Mouse (Mus musculus) liver, embryonic 13.5 days (tissue): ENCODE measurements around the gene Rpf2. TPM values are rescaled to one million over a fixed set of nuclear protein-coding genes. Genes with fewer than 3 reads are reported as not detected.

Experiments used
- ATAC-seq: fragments of 200-750 bp; cut with Nextera tagmentation; 2 replicates; pipeline ENCODE4 v1.8.0; 2017; ENCODE audit warnings: low read depth, mild to moderate bottlenecking, moderate number of reproducible peaks, moderate library complexity
- DNase-seq: peaks from one replicate; pipeline ENCODE4 v3.0.0; 2022
- H3K27ac ChIP-seq: fragments of 300-500 bp; sonication (generic); 2 replicates; pipeline ENCODE4 v1.5.1; 2015; ENCODE audit warnings: moderate library complexity, mild to moderate bottlenecking, inconsistent platforms
- H3K27me3 ChIP-seq: fragments of 300-500 bp; sonication (generic); 2 replicates; pipeline ENCODE4 v1.6.1; 2015; ENCODE audit warnings: mild to moderate bottlenecking, inconsistent platforms
- H3K36me3 ChIP-seq: fragments of 300-500 bp; sonication (generic); 2 replicates; pipeline ENCODE4 v1.6.1; 2015; ENCODE audit warnings: mild to moderate bottlenecking, inconsistent platforms
- H3K4me1 ChIP-seq: fragments of 300-500 bp; sonication (generic); replicated peaks from 2 replicates; pipeline ENCODE4 v1.6.1; 2015; ENCODE audit warnings: inconsistent platforms
- H3K4me2 ChIP-seq: fragments of 300-500 bp; sonication (generic); 2 replicates; pipeline ENCODE4 v1.6.1; 2015; ENCODE audit warnings: inconsistent platforms, mild to moderate bottlenecking, moderate library complexity
- H3K4me3 ChIP-seq: fragments of 300-500 bp; sonication (generic); replicated peaks from 2 replicates; pipeline ENCODE4 v1.5.1; 2015; ENCODE audit warnings: mild to moderate bottlenecking, inconsistent platforms
- H3K9ac ChIP-seq: fragments of 300-500 bp; sonication (generic); 2 replicates; pipeline ENCODE4 v1.6.1; 2015; ENCODE audit warnings: mild to moderate bottlenecking, inconsistent platforms
- H3K9me3 ChIP-seq: fragments of 300-500 bp; sonication (generic); replicated peaks from 2 replicates; pipeline ENCODE4 v1.6.1; 2016; ENCODE audit warnings: inconsistent platforms
- WGBS: fragments of 180-500 bp; shearing (Covaris S2); methylation state at CpG from one replicate; pipeline ENCODE4 v1.1.7; 2015; ENCODE audit not compliant: insufficient replicate concordance; 5-methylcytosine and 5-hydroxymethylcytosine counted together
- polyA plus RNA-seq: library from polyadenylated mRNA; unstranded; fragments of >200 nt; fragmentation: Nextera tagmentation; extraction: Ambion mirVana; gene quantifications from 2 replicates; pipeline ENCODE4 v1.2.1, GENCODE M21; 2015

Gene Rpf2
- polyA plus RNA-seq, 1 experiment from 2014 or later: 61.4 TPM

DNA sequence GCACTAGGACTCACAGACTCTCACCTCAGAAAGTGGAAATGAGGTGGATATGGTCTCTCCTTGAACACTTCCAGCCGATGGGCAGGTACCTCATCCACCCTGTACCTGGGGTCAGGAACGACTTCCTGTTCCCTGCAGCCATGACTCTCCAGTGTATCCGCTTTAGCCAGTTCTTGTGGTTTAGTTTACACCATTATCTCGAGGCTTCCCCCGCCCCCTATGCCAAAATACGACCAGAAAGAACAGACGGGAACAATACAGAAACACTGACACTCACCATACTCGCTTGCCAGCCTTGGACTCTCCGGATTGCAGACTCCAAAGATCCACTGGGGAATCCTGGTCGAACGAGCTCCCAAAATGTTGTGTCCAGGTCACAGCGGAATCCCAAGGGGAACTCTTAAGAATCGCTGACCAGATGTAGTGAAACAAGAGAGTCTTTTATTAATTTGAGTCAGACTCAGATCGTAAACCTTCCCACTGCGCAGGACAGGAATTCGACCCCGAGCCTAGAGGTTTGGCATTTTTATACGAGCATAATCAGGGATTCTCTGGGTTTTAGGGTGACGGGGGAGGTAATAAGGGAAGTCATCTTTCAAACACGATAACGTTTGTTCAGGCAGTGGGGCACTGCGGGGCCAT, 55.4 kb downstream of the Rpf2 start:
- peak overlapping the region; percentile 65 for H3K4me2 ChIP-seq
- peaks cover 47% of the 10 kb centered on the region for H3K4me1 ChIP-seq
- DNase-seq (no peak), ATAC-seq (no peak)
- no peaks in the 10 kb centered on the region for H3K9me3 ChIP-seq
- peak overlapping the region; percentile 52 for H3K9ac ChIP-seq
- peak overlapping the region; percentile 40 for H3K4me3 ChIP-seq
- H3K36me3 ChIP-seq: no peaks in the 10 kb centered on the region
- peaks cover 28% of the 10 kb centered on the region for H3K27me3 ChIP-seq
- no peak overlapping the region for H3K27ac ChIP-seq
- WGBS: 17% methylated on average over 22 of the region's 22 CpGs

DNA sequence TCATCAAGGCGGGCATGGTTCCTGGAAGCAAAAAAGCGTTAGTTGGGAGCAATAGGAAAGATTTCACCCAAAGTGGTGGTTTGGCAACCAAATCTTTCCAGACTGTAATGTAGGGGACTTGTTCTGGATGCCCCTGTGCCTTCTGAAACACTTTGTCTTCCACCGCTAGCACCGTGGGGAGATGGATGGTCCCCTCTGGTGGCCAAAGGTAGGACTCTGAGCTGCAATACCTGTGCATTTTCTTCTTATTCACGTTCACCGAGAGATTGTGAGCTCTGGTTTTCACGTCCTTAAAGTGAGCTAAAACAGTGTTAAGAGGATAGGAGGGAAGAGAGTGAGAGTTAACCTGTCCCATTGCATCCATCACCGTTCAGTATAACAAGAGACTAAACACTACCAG, 56.0 kb downstream of the Rpf2 start:
- no peak for ATAC-seq
- 0 out of 2 replicates have a peak overlapping the region, but pooled peaks have one; percentile 52 for H3K9ac ChIP-seq
- H3K4me2 ChIP-seq: peak overlapping the region; percentile 65
- H3K27ac ChIP-seq: no peak overlapping the region
- H3K4me3 ChIP-seq: peak overlapping the region; percentile 40
- peaks cover 28% of the 10 kb centered on the region for H3K27me3 ChIP-seq
- no peaks in the 10 kb centered on the region for H3K9me3 ChIP-seq
- peaks cover 43% of the 10 kb centered on the region for H3K4me1 ChIP-seq
- DNase-seq: no peak
- WGBS: 43% methylated on average over 8 of the region's 8 CpGs
- no peaks in the 10 kb centered on the region for H3K36me3 ChIP-seq

DNA sequence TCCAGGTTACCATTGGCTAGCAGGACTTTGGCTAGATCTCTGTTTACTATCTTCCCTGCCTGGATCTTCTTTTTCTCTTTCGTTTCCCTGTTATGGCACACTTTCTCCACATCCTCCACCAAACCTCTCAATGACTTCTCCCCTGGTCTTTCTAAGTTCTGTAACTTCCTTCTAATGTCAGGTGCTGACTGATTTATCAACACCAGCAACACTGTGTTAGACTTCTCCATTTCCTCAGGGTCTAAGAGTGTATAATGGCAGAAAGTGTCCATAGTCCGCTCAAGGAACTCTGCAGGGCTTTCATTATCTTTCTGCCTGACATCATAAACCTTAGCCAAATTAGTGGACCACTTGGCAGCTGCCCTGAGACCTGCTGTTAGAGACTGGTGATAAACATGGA, 57.1 kb downstream of the Rpf2 start:
- Histone ChIP-seq H3K4me3 (no peak overlapping the region), H3K27ac (no peak overlapping the region), H3K27me3 (peaks cover 31% of the 10 kb centered on the region), H3K9ac (no peak overlapping the region), H3K9me3 (no peaks in the 10 kb centered on the region), H3K36me3 (no peaks in the 10 kb centered on the region), H3K4me2 (no peak overlapping the region), H3K4me1 (peaks cover 42% of the 10 kb centered on the region)
- DNase-seq (no peak), ATAC-seq (no peak)
- WGBS: 40% methylated on average over 2 of the region's 2 CpGs

DNA sequence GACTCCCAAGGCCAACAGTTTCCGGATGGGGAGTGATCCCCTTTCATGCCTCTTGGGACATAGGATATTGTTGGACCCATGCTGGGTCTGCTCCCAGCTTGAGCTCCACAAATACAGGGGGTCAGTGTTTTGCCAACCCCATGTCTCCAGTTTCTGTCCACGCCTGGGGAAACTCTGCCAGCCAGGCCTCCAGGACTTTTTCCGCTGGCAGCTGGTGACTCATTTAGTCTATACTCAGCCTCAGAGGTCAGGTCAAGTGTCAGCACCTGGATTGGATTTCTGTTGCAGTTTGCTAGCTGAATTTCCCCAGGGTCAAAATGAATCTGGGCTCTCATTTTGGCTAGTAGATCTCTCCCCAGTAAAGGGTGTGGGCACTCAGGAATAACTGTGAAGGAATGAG, 58.0 kb downstream of the Rpf2 start:
- Histone ChIP-seq H3K9me3 (no peaks in the 10 kb centered on the region), H3K4me2 (no peak overlapping the region), H3K4me3 (no peak overlapping the region), H3K9ac (no peak overlapping the region), H3K36me3 (no peaks in the 10 kb centered on the region), H3K4me1 (peaks cover 42% of the 10 kb centered on the region), H3K27ac (no peak overlapping the region), H3K27me3 (peaks cover 36% of the 10 kb centered on the region)
- 57% methylated on average over 3 of the region's 3 CpGs for WGBS
- ATAC-seq (no peak), DNase-seq (no peak)

DNA sequence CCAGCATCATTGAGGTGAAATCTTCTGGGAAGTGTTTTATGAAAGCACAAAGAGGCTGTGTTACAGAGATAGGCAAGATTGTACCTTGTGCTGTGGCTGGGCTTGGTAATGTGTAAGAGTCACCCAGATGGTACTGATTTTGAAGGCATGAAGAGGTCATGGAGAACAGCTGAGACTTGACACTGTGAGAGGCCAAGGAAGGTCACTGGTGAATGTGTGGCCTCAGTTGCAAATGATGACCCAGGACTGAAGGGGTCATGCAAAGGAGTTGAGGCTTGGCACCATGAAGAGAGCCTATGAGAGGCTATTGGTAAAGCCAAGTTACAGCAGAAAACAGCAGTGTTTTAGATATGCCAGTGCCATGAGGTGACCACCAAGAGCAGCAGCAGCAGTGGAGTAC, 60.9 kb downstream of the Rpf2 start:
- ATAC-seq: no peak

DNA sequence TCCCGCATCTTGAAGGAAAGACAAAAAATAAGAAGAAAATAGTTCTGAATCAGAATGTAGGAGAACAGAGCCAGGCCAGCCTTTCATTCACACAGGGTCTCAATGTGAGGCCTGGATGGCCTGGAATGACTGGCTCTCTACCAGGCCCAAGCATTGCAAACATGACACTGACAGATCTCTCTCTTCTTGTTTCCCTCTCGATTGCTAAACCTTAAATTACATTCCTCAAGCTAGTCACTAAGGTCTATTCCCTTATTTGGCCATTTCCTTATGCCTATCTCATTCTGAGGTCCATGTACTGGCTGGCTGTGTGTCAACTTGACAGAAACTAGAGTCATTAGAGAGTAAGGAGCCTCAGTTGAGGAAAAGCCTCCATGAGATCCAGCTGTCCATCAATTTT, 66.8 kb downstream of the Rpf2 start:
- no peak overlapping the region for H3K4me3 ChIP-seq
- no peak for ATAC-seq
- H3K9ac ChIP-seq: no peak overlapping the region
- no peaks in the 10 kb centered on the region for H3K9me3 ChIP-seq
- WGBS: 66% methylated on average over 2 of the region's 2 CpGs
- no peak overlapping the region for H3K27ac ChIP-seq
- H3K27me3 ChIP-seq: peaks cover 13% of the 10 kb centered on the region
- peaks cover 10% of the 10 kb centered on the region for H3K4me1 ChIP-seq
- no peak for DNase-seq
- H3K4me2 ChIP-seq: no peak overlapping the region
- H3K36me3 ChIP-seq: no peaks in the 10 kb centered on the region

More for the DNA sequence above, 60.9 kb downstream of the Rpf2 start:
- H3K27ac ChIP-seq: no peak overlapping the region
- peaks cover 19% of the 10 kb centered on the region for H3K4me1 ChIP-seq
- no peak overlapping the region for H3K4me3 ChIP-seq
- H3K9ac ChIP-seq: no peak overlapping the region
- no peaks in the 10 kb centered on the region for H3K36me3 ChIP-seq
- H3K9me3 ChIP-seq: no peaks in the 10 kb centered on the region
- DNase-seq: no peak
- peaks cover 33% of the 10 kb centered on the region for H3K27me3 ChIP-seq
- H3K4me2 ChIP-seq: no peak overlapping the region

DNA sequence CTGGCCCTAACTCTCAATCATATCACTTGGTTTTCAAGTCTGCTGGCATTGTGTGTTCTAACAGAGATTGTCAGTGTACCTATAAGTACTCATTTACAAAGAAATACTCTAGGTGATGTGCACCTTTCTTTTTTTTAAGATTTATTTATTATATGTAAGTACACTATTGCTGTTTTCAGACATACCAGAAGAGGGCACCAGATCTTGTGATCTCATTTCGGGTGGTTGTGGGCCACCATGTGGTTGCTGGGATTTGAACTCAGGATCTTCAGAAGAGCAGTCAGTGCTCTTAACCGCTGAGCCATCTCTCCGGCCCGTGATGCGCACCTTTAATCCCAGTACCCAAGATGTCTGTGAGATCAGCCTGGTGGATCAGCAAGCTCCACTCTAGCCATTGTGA, 67.7 kb downstream of the Rpf2 start:
- no peak for ATAC-seq
- 84% methylated on average over 5 of the region's 5 CpGs for WGBS

DNA sequence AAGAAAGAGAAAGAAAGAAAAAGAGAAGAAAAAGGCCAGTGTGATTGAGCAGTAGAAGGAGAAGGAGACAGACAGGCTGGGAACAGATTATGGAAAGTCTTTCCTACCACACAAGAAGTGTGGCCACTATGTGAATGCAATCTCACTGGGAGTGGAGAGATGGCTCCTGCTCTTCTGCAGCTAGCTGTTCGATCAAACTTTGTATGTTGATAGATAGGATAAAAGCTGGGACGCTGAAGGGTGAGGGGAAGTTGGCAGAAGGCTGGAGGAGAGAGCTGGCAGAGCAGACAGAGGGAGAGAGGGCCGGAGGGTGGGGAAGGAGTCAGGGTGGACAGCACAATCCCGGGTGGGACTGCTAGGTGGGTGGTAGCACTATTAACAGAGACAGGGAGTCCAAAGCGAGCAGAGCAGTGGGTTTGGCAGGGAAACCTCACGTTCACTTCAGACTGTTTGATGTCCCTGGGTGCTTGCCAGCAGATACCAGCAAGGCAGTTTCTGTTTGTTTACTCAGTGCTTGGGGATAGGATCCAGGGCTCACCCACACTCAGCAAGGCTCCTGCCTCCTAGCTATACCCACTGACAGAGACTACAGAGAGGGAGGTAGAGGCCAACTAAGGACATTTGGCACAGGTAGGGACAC, 69.4 kb downstream of the Rpf2 start:
- WGBS: 52% methylated on average over 6 of the region's 6 CpGs
- H3K9me3 ChIP-seq: no peaks in the 10 kb centered on the region
- H3K27me3 ChIP-seq: 0 out of 2 replicates have a peak, but pooled peaks cover 3% of the 10 kb centered on the region
- H3K9ac ChIP-seq: no peak overlapping the region
- H3K4me3 ChIP-seq: no peak overlapping the region
- no peak for DNase-seq
- no peak overlapping the region for H3K4me2 ChIP-seq
- H3K27ac ChIP-seq: no peak overlapping the region
- ATAC-seq: no peak; the same call in 1 of the 2 replicates
- peaks cover 11% of the 10 kb centered on the region for H3K4me1 ChIP-seq
- no peaks in the 10 kb centered on the region for H3K36me3 ChIP-seq

More for the DNA sequence above, 67.7 kb downstream of the Rpf2 start:
- peaks cover 5% of the 10 kb centered on the region; the same call in 1 of the 2 replicates for H3K27me3 ChIP-seq
- no peaks in the 10 kb centered on the region for H3K9me3 ChIP-seq
- no peaks in the 10 kb centered on the region for H3K36me3 ChIP-seq
- no peak overlapping the region for H3K4me2 ChIP-seq
- peaks cover 10% of the 10 kb centered on the region for H3K4me1 ChIP-seq
- H3K4me3 ChIP-seq: no peak overlapping the region
- H3K27ac ChIP-seq: no peak overlapping the region
- no peak for DNase-seq
- no peak overlapping the region for H3K9ac ChIP-seq

Other genes starting within 250 kb of the Rpf2 start
- gene Mfsd4b1, start 221.8 kb downstream of the Rpf2 start, polyA plus RNA-seq: 0.54 and 0.56 TPM in 2 replicates
- gene Slc16a10, start 104.8 kb downstream of the Rpf2 start, polyA plus RNA-seq: 75.1 and 80.8 TPM in 2 replicates
- 48.5 and 53.9 TPM in 2 replicates for gene Gtf3c6, start 11.1 kb upstream of the Rpf2 start, polyA plus RNA-seq
- gene Amd1, start 55.1 kb upstream of the Rpf2 start, polyA plus RNA-seq: 58.0 and 79.3 TPM in 2 replicates
- gene Cdk19, start 92.5 kb upstream of the Rpf2 start, polyA plus RNA-seq: 2.6 and 3.0 TPM in 2 replicates